Mouse (Mus musculus): Measurements from ENCODE around the gene Secisbp2l.

GRCm38 (mm10) chr2:125704907-125705631 is 77.6 kb downstream of the Secisbp2l start:
- TF ChIP-seq CTCF (IDR thresholded peaks at IDR 0.05) = no peak
- TF ChIP-seq EP300 (IDR thresholded peaks at IDR 0.05) = no peak

Data from lung, postnatal 0 days (tissue).